Mouse (Mus musculus) cerebellum, adult 2 months (tissue): Measurements from ENCODE around the gene Cdh12.

Experiments
- CTCF ChIP-seq: fragments of 200-500 bp; IDR thresholded peaks from 2 replicates; pipeline ENCODE4 v1.5.1; 2011; ENCODE audit warnings: low read depth, mild to moderate bottlenecking, control low read depth, low read length, moderate library complexity, borderline replicate concordance; ENCODE audit not compliant: insufficient read depth
- POLR2A ChIP-seq: fragments of 200-500 bp; IDR thresholded peaks from 2 replicates; pipeline ENCODE4 v1.6.1; 2011; ENCODE audit warnings: low read length, control low read depth, borderline replicate concordance; ENCODE audit not compliant: insufficient read depth

DNA sequence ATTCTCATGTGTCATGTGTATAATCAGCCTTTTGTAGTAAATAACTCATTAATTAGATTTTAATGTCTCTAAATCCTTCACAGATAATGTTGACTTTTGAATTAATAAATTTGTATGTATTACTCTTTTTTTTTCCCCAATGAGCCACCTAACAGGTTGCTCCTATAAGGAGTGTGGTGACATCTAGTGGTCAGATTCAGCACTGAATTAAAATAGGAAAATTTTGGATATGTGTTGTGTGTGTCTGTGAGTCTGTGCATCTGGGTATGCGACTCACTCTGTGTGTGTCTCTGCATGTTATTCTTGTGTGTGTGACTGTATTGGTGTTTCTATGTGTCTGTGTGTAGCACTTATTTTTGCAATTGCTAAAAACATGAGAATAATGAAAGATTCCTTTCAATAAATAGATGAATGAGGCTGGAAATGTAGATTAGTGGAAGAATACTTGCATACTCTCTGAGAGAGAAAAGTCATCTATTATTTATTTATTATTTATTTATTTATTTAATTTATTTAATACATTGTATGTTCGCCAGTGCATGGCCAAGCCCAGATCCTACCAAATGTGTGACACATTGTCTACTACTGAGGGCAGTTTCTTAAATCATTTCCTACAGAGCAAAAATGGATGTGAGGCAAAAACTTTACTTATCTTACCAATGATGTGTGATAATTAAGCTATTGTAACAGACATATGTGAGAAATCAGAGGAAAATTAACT, 958.4 kb downstream of the Cdh12 start:
- TF ChIP-seq POLR2A (no peak), CTCF (no peak)
